Mouse (Mus musculus): ENCODE measurements around the gene Arap1.

DNA sequence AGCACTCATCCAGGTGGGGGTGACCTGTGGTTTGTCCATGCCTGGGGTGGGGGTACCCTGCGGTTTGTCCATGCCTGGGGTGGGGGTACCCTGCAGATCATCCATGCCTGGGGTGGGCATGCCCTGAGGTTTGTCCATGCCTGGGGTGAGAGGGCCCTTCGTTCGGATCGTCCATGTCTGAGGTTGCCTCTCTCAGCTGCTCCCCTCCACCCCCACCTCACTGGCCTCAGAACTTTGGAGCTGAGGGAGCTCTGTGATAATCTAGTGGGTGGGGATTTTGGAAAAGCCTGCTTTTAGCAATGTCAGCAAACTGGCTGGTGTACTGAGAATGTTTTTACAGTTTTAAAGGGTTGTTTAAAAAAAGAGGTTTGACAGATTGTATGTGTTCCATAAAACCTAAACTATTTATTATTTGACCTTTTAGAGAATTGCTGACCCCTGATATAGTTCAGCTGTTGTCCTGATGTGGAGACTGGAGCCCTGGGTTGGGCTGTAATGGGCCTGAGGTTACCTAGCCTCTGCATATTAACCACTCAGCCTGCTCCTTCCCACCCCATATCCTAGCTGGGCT, 44.1 kb downstream of the Arap1 start:
- TF ChIP-seq CTCF (conservative IDR thresholded peaks at IDR 0.05 in 1 of 2, IDR thresholded peaks at IDR 0.05 in 1 of 2; ENCODE audit: low read depth in 2 of 2, low read length in 2 of 2) (no peak), POLR2AphosphoS2 (IDR thresholded peaks at IDR 0.05; ENCODE audit: low read depth, low read length) (no peak), TCF12 (IDR thresholded peaks at IDR 0.05; ENCODE audit: low read depth, low read length) (no peak), USF2 (conservative IDR thresholded peaks at IDR 0.05; ENCODE audit: low read depth, low read length) (no peak), MXI1 (IDR thresholded peaks at IDR 0.05; ENCODE audit: low read depth, low read length) (no peak), BHLHE40 (IDR thresholded peaks at IDR 0.05; ENCODE audit: low read depth, low read length) (no peak), ZNF384 (IDR thresholded peaks at IDR 0.05; ENCODE audit: low read depth, low read length) (no peak), EP300 (IDR thresholded peaks at IDR 0.05; ENCODE audit: low read length) (no peak), USF1 (IDR thresholded peaks at IDR 0.05; ENCODE audit: low read depth, low read length) (no peak), POLR2A (IDR thresholded peaks at IDR 0.05; ENCODE audit: low read depth, low read length) (no peak)

Data from CH12.LX (cell line).